Mouse (Mus musculus): ENCODE results near the gene Sept9. TPM values are rescaled to one million over a fixed set of nuclear protein-coding genes. Genes with fewer than 3 reads are reported as not detected.

Sept9 gene
- polyA plus RNA-seq, 1 experiment from 2014 or later: 180 TPM

DNA sequence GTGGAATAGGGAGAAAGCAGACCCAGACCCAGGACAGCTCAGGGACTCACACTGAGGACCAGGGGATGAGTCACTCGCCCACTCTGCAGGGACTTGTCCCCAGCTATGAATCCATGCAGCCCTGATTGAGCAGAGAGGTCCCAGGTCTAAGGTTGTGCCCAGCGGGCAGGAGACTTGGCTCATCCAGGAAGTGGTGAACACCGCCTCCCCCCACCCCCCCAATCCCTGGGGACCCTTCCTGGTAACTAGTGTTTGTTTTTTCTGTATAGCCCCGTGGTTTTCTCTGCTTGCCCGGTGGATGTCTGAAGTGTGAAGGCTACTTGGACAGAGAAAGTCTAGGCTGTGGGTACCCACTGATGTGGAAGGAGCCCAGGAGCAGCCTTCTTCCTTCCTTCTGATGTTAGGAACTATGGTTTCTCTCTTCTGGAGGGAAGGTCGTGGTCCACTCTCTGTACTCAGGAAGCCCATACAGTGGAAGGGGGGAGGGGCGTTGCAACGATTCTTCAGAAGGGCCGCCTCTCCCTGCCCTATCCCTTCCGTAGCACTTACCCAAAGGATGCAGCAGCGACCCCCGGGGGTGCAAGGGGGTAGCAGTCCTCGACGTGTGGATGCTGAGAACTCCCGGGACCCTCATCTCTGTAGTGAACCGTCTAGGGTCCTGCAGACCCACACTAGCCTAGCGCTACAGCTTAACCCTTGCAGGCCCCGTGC is 66.0 kb downstream of the Sept9 start:
- H3K9ac ChIP-seq: peak overlapping the region; percentile 75
- peak overlapping the region; percentile 80 for H3K27ac ChIP-seq

DNA sequence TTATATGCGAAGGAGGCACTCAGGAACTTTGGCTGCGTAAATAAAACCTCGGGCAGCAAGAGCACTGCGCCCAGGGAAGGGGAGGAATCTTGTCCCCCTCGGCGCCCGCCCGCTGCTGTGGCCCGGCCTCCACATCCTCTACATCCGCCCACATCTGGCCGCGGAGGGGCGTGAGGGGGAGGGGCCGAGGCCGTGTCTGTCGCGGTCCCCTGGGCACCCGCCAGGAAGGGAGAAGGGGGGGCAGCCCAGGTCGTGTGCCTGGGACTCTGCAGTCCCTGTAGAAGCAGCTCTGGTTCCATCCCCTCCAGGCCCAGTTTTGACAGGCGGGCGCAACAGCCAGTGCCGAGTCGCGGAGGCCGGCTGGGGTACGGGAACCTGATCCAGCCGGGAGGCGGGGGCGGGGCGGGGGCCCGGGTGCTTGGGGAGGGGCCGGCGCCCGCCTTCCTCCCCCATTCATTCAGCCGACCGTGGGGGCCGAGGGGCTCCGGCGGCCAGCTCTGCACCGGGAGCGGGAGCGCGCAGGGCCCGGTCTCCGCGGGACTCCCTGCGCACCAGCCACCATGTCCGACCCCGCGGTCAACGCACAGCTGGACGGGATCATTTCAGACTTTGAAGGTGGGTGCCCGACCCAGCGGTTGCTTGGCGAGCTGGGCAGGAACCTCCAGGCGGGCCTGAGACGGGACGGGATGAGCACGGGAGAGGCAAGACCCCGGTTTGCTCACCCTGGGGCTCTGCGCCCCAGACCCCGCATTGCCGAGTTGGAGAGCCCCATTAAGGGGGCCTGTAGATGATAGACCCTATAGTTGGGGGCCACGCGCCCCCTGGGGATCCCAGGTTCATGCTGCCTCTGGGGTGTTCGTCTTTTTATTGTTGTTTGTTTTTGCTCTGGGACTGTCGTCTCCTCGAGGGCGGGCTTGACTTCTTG is 66.8 kb downstream of the Sept9 start:
- H3K9ac ChIP-seq: peak overlapping the region; percentile 75
- H3K36me3 ChIP-seq (replicated peaks): no peaks in the 10 kb centered on the region
- peak overlapping the region; percentile 80 for H3K27ac ChIP-seq
- H3K27me3 ChIP-seq: 0 out of 2 replicates have a peak, but pooled peaks cover 7% of the 10 kb centered on the region
- H3K4me2 ChIP-seq: peak overlapping the region; percentile 81
- no peaks in the 10 kb centered on the region for H3K9me3 ChIP-seq
- peak; percentile 78 for ATAC-seq (ENCODE audit: low FRiP score)
- H3K4me3 ChIP-seq (replicated peaks): peak overlapping the region; percentile 67
- under 1% methylated on average over 61 of the region's 69 CpGs for WGBS
- peaks cover 67% of the 10 kb centered on the region for H3K4me1 ChIP-seq

More for the DNA sequence above, 66.0 kb downstream of the Sept9 start:
- Histone ChIP-seq H3K9me3 (no peaks in the 10 kb centered on the region), H3K36me3 (replicated peaks) (no peaks in the 10 kb centered on the region), H3K27me3 (0 out of 2 replicates have a peak, but pooled peaks cover 7% of the 10 kb centered on the region), H3K4me3 (replicated peaks) (peak overlapping the region; percentile 67), H3K4me1 (peaks cover 66% of the 10 kb centered on the region), H3K4me2 (peak overlapping the region; percentile 81)
- WGBS: 7% methylated on average over 18 of the region's 18 CpGs
- ATAC-seq (ENCODE audit: low FRiP score): peak; percentile 45

GRCm38 (mm10) chr11:117266906-117267721 is 67.7 kb downstream of the Sept9 start:
- Histone ChIP-seq H3K27ac (peak overlapping the region; percentile 80), H3K4me2 (peak overlapping the region; percentile 81), H3K9ac (peak overlapping the region; percentile 75), H3K9me3 (no peaks in the 10 kb centered on the region), H3K27me3 (0 out of 2 replicates have a peak, but pooled peaks cover 7% of the 10 kb centered on the region), H3K4me3 (replicated peaks) (peak overlapping the region; percentile 67), H3K36me3 (replicated peaks) (no peaks in the 10 kb centered on the region), H3K4me1 (peaks cover 67% of the 10 kb centered on the region)
- peak; percentile 83 for ATAC-seq (ENCODE audit: low FRiP score)
- WGBS: under 1% methylated on average over 37 of the region's 37 CpGs

GRCm38 (mm10) chr11:117267828-117268227 is 68.4 kb downstream of the Sept9 start:
- H3K36me3 ChIP-seq (replicated peaks): no peaks in the 10 kb centered on the region
- ATAC-seq (ENCODE audit: low FRiP score): no peak; the same call in 1 of the 2 replicates
- H3K27me3 ChIP-seq: 0 out of 2 replicates have a peak, but pooled peaks cover 7% of the 10 kb centered on the region
- peak overlapping the region; percentile 80 for H3K27ac ChIP-seq
- H3K4me3 ChIP-seq (replicated peaks): peak overlapping the region; percentile 67
- H3K9me3 ChIP-seq: no peaks in the 10 kb centered on the region
- H3K4me2 ChIP-seq: peak overlapping the region; percentile 81
- WGBS: 15% methylated on average over 4 of the region's 4 CpGs
- peak overlapping the region; percentile 75 for H3K9ac ChIP-seq
- H3K4me1 ChIP-seq: peaks cover 67% of the 10 kb centered on the region

DNA sequence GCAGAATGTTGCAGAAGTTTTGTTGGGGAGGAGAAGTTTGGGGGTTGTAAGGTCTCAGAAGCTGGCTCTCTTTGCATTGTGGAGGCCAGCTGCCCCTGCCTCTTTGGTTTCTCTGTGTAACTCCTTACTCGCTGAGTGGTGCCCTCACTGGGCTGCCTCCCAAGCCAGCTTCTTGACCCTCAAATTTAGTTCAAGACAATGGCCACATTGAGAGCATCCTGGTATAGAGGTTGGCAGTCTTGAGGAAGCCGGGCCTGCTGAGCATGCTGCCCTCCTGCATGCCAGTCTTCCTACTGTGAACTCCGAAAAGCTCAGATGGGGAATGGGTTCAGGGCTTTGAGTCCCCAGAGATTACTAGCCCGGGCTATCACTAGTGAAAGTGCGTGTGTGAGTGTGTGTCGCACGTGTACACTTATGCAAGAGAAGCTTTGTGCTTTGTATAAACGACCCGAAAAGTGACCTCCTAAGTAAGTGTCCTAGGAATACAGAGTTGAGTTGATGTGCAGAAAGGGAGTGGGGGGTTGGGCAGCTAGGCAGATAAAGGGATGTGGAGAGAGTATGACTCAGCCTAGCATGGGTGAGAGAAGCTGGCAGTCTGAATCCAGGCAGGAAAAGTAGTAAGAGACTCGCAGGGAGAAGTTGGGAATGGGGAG is 69.0 kb downstream of the Sept9 start:
- Histone ChIP-seq H3K27ac (peak overlapping the region; percentile 80), H3K9ac (peak overlapping the region; percentile 75)

DNA sequence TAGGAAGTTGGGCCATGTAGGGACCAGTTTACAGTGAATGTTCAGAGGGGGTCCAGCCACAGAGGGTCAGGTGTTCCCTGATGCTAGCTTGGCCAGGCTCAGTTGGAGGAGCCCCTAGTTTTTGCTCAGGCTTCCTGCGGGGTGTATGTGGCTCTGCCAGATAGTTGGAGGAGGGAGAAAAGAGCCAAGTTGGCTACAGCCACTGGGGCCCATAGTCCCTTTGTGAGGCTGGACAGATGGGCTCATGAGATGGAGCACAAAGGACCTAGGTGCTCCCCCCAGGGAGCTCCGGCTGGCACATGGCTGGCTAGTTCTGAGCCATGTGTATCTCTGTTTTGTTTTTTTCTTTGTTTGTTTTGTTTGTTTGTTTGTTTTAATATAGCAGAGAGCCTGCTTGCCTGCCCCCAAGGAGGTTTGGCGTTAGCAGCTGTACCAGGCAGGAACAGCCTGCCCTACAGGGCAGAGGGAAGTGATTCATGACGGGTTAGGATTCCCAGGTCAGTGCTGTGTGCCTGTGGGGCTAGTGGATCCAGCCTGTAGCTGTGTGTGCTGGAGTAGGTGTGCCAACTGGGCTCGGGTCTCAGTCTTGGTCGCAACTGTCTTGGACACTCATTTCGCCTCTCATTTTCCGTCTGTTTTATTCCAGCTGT is 69.7 kb downstream of the Sept9 start:
- ATAC-seq (ENCODE audit: low FRiP score): no peak
- 65% methylated on average over 8 of the region's 8 CpGs for WGBS
- Histone ChIP-seq H3K27ac (peak overlapping the region; percentile 63; the same call in 1 of the 2 replicates), H3K4me1 (peaks cover 63% of the 10 kb centered on the region), H3K36me3 (replicated peaks) (no peaks in the 10 kb centered on the region), H3K4me3 (replicated peaks) (peak overlapping the region; percentile 0; the same call in 1 of the 2 replicates), H3K9ac (0 out of 2 replicates have a peak overlapping the region, but pooled peaks have one; percentile 75), H3K9me3 (no peaks in the 10 kb centered on the region), H3K4me2 (peak overlapping the region; percentile 81), H3K27me3 (0 out of 2 replicates have a peak, but pooled peaks cover 7% of the 10 kb centered on the region)

More for the DNA sequence above, 69.0 kb downstream of the Sept9 start:
- Histone ChIP-seq H3K4me2 (peak overlapping the region; percentile 81), H3K9me3 (no peaks in the 10 kb centered on the region), H3K4me1 (peaks cover 66% of the 10 kb centered on the region), H3K36me3 (replicated peaks) (no peaks in the 10 kb centered on the region), H3K27me3 (0 out of 2 replicates have a peak, but pooled peaks cover 7% of the 10 kb centered on the region), H3K4me3 (replicated peaks) (peak overlapping the region; percentile 67)
- WGBS: 39% methylated on average over 10 of the region's 10 CpGs
- ATAC-seq (ENCODE audit: low FRiP score): no peak

DNA sequence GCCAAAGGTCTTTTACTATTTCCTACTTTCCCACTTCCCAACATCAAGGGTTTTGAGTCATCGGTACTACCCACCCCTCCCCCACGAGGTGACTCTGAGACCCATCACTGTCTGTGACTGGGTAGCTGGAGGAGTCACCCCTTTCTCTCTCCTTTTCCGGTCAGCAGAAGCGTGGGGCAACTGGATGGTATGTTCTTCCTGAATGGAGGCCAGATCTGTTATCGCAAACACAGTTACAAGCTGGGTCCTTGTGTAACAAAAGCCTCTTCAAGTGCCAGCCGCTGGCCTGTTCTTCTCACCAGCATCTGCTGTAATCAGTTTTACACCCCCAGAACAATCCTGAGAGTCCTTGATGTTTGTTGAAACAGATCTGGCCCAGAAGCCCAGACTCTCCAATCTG is 70.5 kb downstream of the Sept9 start:
- Histone ChIP-seq H3K9ac (no peak overlapping the region), H3K4me1 (peaks cover 61% of the 10 kb centered on the region), H3K4me2 (no peak overlapping the region), H3K27me3 (0 out of 2 replicates have a peak, but pooled peaks cover 7% of the 10 kb centered on the region), H3K4me3 (replicated peaks) (no peak overlapping the region), H3K27ac (peak overlapping the region; percentile 46; the same call in 1 of the 2 replicates), H3K36me3 (replicated peaks) (no peaks in the 10 kb centered on the region), H3K9me3 (no peaks in the 10 kb centered on the region)
- WGBS: 72% methylated on average over 6 of the region's 6 CpGs
- no peak for ATAC-seq (ENCODE audit: low FRiP score)

DNA sequence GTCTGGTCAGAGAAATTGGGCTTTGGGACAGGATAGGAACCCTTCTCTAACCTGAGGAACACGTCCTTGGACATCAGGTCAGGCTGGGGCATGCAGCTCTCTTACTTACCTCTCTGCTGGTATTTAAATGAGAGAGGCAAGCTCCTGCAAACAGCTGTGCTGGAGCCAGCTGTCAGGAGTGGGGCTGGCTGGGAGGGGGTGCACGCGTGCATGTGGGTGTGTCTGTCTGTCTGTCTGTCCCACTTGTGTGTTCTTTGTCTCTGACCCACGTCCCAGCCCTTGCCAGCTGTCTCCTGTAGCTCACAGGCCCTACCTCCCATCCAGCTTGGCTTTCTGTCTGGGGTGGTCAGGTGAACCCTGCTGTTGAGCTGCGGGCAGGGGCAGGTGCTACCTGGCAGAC is 75.5 kb downstream of the Sept9 start:
- H3K4me2 ChIP-seq: no peak overlapping the region
- no peaks in the 10 kb centered on the region for H3K27me3 ChIP-seq
- peaks cover 49% of the 10 kb centered on the region for H3K4me1 ChIP-seq
- no peak overlapping the region for H3K9ac ChIP-seq
- no peaks in the 10 kb centered on the region for H3K9me3 ChIP-seq
- WGBS: 69% methylated on average over 5 of the region's 5 CpGs
- H3K4me3 ChIP-seq (replicated peaks): no peak overlapping the region
- H3K36me3 ChIP-seq (replicated peaks): no peaks in the 10 kb centered on the region
- ATAC-seq (ENCODE audit: low FRiP score): no peak
- no peak overlapping the region for H3K27ac ChIP-seq

DNA sequence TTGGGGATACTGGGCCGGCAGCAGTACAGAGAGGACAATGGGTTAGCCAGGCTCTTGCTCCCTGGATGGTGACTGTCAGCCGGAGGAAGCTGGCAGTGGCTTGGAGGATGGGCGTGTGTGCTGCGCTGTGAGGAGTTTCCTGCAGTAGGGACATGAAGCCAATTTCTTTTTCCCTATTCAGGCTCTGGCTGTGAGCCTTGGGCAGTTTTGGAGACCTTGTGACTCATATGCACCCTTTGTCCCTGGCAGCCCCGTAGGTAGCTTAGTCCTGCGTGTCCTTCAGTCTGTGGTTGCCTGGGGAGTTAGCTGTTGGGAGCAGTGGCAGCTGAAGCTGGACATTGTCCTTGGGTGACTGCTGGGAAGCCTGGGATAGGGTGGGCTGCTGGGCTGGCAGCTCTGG is 76.5 kb downstream of the Sept9 start:
- no peak for ATAC-seq (ENCODE audit: low FRiP score)
- H3K4me2 ChIP-seq: no peak overlapping the region
- no peak overlapping the region for H3K9ac ChIP-seq
- no peak overlapping the region for H3K4me3 ChIP-seq (replicated peaks)
- peaks cover 51% of the 10 kb centered on the region for H3K4me1 ChIP-seq
- 34% methylated on average over 6 of the region's 6 CpGs for WGBS
- H3K36me3 ChIP-seq (replicated peaks): no peaks in the 10 kb centered on the region
- H3K27ac ChIP-seq: no peak overlapping the region
- no peaks in the 10 kb centered on the region for H3K9me3 ChIP-seq
- H3K27me3 ChIP-seq: no peaks in the 10 kb centered on the region

DNA sequence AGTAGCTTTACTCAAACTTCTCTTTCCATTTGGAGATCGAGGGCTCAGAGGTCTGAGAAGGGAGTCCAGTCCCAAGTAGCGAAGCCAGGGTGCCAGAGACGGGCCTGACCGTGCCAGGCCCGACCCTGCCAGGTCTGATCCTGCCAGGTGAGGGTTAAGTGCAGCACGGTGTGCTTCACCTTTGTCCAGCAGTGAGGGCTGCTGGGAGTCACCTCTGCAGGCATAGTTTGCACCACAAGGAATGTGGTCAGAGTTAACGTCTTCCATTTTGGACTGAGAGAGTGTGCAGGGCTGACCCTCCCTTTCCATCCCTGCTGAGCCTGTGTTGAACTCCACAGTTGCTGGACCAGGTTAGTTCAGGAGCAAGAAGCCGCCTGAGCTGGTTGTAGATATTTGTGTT is 77.5 kb downstream of the Sept9 start:
- H3K9ac ChIP-seq: peak overlapping the region; percentile 33; the same call in 1 of the 2 replicates
- 78% methylated on average over 8 of the region's 8 CpGs for WGBS
- H3K4me3 ChIP-seq (replicated peaks): no peak overlapping the region
- no peak overlapping the region for H3K27ac ChIP-seq
- no peak for ATAC-seq (ENCODE audit: low FRiP score)
- no peaks in the 10 kb centered on the region for H3K9me3 ChIP-seq
- H3K27me3 ChIP-seq: no peaks in the 10 kb centered on the region
- H3K4me2 ChIP-seq: no peak overlapping the region
- H3K4me1 ChIP-seq: peaks cover 61% of the 10 kb centered on the region
- H3K36me3 ChIP-seq (replicated peaks): no peaks in the 10 kb centered on the region

GRCm38 (mm10) chr11:117278113-117278512 is 78.7 kb downstream of the Sept9 start:
- H3K27me3 ChIP-seq: no peaks in the 10 kb centered on the region
- peaks cover 69% of the 10 kb centered on the region for H3K4me1 ChIP-seq
- no peak overlapping the region for H3K4me2 ChIP-seq
- H3K4me3 ChIP-seq (replicated peaks): no peak overlapping the region
- no peaks in the 10 kb centered on the region for H3K36me3 ChIP-seq (replicated peaks)
- 12% methylated on average over 1 of the region's 1 CpGs for WGBS
- peak overlapping the region; percentile 33; the same call in 1 of the 2 replicates for H3K9ac ChIP-seq
- H3K9me3 ChIP-seq: no peaks in the 10 kb centered on the region
- H3K27ac ChIP-seq: 0 out of 2 replicates have a peak overlapping the region, but pooled peaks have one; percentile 33
- ATAC-seq (ENCODE audit: low FRiP score): no peak
